Mouse (Mus musculus) liver, adult 2 months (tissue): ENCODE measurements at regions not wholly inside any gene's neighbourhood (a gene's known extent, or its start where the extent isn't known, plus 50 kb on each side); places are given as distances from the start of the nearest gene placed in this dataset.

Source experiments
- CTCF ChIP-seq: fragments of 200-500 bp; IDR thresholded peaks from 2 replicates; pipeline ENCODE4 v1.5.1; 2011; ENCODE audit warnings: low read depth, low read length, control low read depth
- POLR2A ChIP-seq: fragments of 200-500 bp; IDR thresholded peaks from 2 replicates; pipeline ENCODE4 v1.6.1; 2011; ENCODE audit warnings: low read length, control low read depth; ENCODE audit not compliant: insufficient read depth; ENCODE audit errors: extremely low read depth

DNA sequence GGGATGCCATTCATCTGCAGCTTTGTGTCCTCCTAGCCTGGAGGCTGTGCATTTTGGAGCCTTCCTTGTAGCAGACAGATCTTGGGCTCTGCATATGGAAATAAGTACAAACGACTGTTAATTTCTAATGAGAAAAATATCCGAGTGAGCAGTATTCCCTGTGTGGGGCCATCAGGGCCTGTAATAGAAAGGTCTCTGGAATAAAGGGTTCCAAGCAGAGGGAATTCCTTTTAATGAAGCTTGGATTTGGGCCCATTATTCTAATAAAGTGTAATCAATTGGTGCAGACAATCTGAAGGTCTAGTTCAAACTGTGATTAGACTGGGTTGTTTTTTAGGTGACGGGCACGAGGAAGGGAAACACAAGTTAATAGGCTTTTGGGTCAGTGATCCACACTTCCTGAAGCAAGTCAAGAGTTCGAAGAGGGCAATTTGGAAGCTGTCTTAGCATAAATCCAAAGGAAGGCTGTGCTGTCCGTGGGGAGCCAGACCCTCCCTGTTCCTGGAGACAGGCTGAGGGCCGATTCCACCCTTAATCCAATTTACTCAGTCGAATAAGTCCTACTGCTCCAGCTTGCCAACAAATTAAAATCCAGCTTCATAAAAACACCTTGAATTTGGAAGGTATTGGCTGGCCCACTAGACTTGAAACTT is 57.5 kb downstream of the Gm12689 start:
- TF ChIP-seq CTCF (no peak), POLR2A (no peak)
